Mouse (Mus musculus): ENCODE data around the gene Cfi. TPM values are rescaled to one million over a fixed set of nuclear protein-coding genes. Genes with fewer than 3 reads are reported as not detected.

The Cfi gene
- polyA plus RNA-seq, 1 experiment from 2014 or later, result 0.33 TPM

DNA sequence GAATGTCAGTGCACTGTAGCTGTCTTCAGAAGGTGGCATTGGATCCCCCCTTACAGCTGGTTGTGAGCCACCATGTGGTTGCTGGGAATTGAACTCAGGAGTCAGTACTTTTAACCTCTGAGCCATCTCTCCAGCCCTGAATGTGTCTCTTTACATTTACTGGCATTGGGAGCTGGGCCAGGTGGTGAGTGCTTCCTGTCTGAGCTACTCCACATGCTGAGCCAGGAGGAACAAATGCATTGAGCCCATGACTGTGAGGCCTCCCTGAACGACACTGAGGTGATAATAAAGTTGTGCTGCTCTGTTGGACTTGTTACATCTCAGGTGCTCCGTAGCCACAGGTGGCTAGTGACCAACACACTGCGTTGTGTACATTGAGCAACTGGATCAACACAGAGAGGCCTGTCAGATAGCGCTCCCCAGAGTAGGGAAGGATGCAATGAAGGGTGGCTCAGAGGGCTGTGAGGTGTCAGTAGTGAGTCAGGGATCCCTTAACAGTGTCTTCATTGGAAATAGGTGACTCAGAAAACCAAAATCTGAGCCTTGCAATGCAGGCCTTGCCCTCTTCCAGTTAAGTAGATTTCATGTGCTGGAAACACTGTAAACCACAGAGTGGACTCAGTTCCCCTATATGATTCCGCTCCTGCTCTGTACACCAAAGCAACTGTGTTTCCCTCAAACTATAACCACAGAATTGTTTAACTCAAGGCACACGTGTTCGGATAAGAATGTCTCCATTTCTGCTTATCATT lies 68.9 kb downstream of the Cfi start:
- peaks cover 34% of the 10 kb centered on the region for H3K36me3 ChIP-seq
- H3K27ac ChIP-seq, result no peak overlapping the region
- no peak overlapping the region for H3K4me3 ChIP-seq
- H3K27me3 ChIP-seq (ENCODE audit: insufficient read depth, poor library complexity, severe bottlenecking), result no peaks in the 10 kb centered on the region
- peaks cover 22% of the 10 kb centered on the region for H3K4me1 ChIP-seq (replicated peaks)
- no peak for DNase-seq (ENCODE audit: low spot score)
- no peaks in the 10 kb centered on the region for H3K9me3 ChIP-seq
- WGBS, result 90% methylated on average over 7 of the region's 7 CpGs

DNA sequence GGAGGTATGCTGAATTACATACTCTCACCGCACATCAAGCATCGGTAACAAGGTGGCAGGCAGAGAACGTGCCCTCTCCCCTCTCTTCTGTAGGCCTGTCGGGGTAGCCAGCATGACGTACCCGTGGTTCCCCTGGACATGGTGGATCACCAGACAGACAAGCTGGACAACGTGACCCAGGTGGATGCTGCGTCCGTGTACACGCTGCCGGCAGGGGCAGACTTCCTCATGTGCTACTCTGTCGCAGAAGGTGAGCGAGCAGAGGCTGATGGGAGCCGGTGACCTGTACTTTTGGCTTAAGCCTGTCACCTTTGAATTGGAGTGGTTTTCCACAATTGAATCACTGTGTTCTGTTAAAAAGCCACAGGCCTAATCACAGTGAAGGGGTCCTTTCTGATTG lies 76.3 kb downstream of the Cfi start:
- peaks cover 71% of the 10 kb centered on the region for H3K36me3 ChIP-seq

DNA sequence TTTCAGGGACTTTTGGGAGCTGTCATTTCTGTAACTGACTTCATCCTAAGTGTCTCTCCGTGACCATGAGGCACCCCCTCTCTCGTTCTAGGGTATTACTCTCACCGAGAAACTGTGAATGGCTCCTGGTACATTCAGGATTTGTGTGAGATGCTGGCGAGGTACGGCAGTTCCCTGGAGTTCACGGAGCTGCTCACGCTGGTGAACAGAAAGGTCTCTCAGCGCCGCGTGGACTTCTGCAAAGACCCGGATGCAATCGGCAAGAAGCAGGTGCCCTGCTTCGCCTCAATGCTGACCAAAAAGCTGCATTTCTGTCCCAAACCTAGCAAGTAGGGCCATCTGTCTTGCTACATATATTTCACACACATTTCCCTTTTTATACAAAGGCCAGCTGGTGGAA lies 77.6 kb downstream of the Cfi start:
- H3K36me3 ChIP-seq, result peaks cover 64% of the 10 kb centered on the region
- H3K9me3 ChIP-seq, result no peaks in the 10 kb centered on the region
- no peak for DNase-seq (ENCODE audit: low spot score)
- no peaks in the 10 kb centered on the region; the same call in 1 of the 2 replicates for H3K4me1 ChIP-seq (replicated peaks)
- 93% methylated on average over 13 of the region's 13 CpGs for WGBS
- H3K4me3 ChIP-seq, result no peak overlapping the region
- H3K27me3 ChIP-seq (ENCODE audit: insufficient read depth, poor library complexity, severe bottlenecking), result no peaks in the 10 kb centered on the region
- no peak overlapping the region for H3K27ac ChIP-seq

More for the DNA sequence above, 76.3 kb downstream of the Cfi start:
- DNase-seq (ENCODE audit: low spot score), result no peak
- whole genome bisulfite sequencing, result 93% methylated on average over 14 of the region's 14 CpGs
- Histone ChIP-seq H3K27me3 (ENCODE audit: insufficient read depth, poor library complexity, severe bottlenecking) (no peaks in the 10 kb centered on the region), H3K27ac (no peak overlapping the region), H3K9me3 (no peaks in the 10 kb centered on the region), H3K4me1 (replicated peaks) (no peaks in the 10 kb centered on the region), H3K4me3 (no peak overlapping the region)

DNA sequence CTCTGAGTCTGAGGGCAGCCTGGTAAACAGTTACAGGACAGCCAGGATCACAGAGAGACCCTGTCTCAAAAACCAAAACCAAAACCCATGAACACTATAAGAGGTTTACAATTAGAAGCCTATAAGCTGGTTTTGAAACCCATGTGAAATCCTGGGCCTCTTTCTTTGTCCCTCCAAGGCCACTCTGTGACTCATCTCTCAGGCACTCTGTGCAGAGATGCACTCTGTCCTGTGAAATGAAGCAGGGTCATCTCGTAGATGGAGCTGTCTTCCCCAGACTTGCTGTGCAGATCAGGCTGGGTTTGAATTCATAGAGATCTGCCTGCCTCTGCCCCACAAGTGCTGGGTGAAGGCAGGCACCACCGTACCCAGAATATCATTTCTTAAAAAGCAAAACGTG lies 81.7 kb downstream of the Cfi start:
- H3K4me3 ChIP-seq, result no peak overlapping the region
- no peaks in the 10 kb centered on the region for H3K27me3 ChIP-seq (ENCODE audit: insufficient read depth, poor library complexity, severe bottlenecking)
- no peak overlapping the region for H3K27ac ChIP-seq
- H3K9me3 ChIP-seq, result no peaks in the 10 kb centered on the region
- DNase-seq (ENCODE audit: low spot score), result no peak
- WGBS, result 89% methylated on average over 3 of the region's 3 CpGs
- peaks cover 25% of the 10 kb centered on the region for H3K36me3 ChIP-seq
- no peaks in the 10 kb centered on the region; the same call in 1 of the 2 replicates for H3K4me1 ChIP-seq (replicated peaks)

DNA sequence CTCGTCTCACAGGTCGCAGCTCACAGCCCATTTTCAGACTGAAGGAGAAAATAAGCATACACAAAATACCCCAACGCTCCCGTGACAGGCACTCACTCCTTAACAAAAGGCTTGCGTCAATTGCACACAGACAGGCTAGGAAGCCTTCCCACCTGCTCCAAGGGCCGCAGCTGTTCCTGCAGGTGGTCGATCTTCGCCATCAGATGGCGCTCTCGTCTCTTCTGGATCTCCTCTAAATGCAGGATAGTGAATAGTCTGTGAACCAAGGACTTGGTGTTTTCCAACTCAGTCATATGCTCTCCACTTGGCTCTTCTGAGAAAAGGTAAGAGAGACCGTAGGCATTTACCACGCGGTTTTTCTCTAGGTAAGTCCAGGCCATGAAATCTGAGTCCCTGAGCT lies 82.8 kb downstream of the Cfi start:
- DNase-seq (ENCODE audit: low spot score), result peak; percentile 64
- peaks cover 15% of the 10 kb centered on the region for H3K36me3 ChIP-seq
- no peak overlapping the region for H3K4me3 ChIP-seq
- no peaks in the 10 kb centered on the region for H3K9me3 ChIP-seq
- H3K27me3 ChIP-seq (ENCODE audit: insufficient read depth, poor library complexity, severe bottlenecking), result no peaks in the 10 kb centered on the region
- H3K27ac ChIP-seq, result no peak overlapping the region
- WGBS, result 16% methylated on average over 13 of the region's 13 CpGs
- H3K4me1 ChIP-seq (replicated peaks), result no peaks in the 10 kb centered on the region; the same call in 1 of the 2 replicates

DNA sequence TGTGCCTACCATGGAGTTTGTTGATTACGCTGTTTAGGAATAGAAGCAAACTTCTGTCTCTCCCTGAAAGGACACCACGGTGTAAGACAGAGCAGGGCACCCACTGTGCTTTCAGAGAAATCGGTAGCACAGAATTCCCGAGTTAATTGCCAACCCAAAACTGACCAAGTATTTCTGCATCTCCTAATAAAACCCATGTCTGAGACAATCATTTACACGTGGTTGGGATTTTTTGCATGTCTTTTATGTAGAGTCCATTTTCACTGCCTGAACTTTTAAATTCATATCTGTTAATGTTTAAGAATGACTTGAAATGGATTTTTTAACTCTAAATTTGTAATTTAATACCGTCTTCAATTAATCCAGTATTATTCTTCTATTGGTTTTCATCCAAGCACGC lies 87.9 kb downstream of the Cfi start:
- H3K9me3 ChIP-seq, result no peaks in the 10 kb centered on the region
- H3K36me3 ChIP-seq, result no peaks in the 10 kb centered on the region
- H3K27me3 ChIP-seq (ENCODE audit: insufficient read depth, poor library complexity, severe bottlenecking), result no peaks in the 10 kb centered on the region
- no peak for DNase-seq (ENCODE audit: low spot score)
- no peaks in the 10 kb centered on the region for H3K4me1 ChIP-seq (replicated peaks)
- WGBS, result 90% methylated on average over 7 of the region's 7 CpGs
- H3K4me3 ChIP-seq, result no peak overlapping the region
- no peak overlapping the region for H3K27ac ChIP-seq

Other genes starting within 250 kb of the Cfi start
- 1.3 and 2.4 TPM in 2 replicates for gene Egf, start 80.6 kb upstream of the Cfi start, polyA plus RNA-seq (2016; fragmentation: Nextera tagmentation; extraction: Ambion mirVana)
- not detected in 2 replicates for gene Lrit3, start 31.9 kb upstream of the Cfi start, polyA plus RNA-seq (2016; fragmentation: Nextera tagmentation; extraction: Ambion mirVana)
- gene Rrh, start 13.3 kb upstream of the Cfi start, polyA plus RNA-seq (2016; fragmentation: Nextera tagmentation; extraction: Ambion mirVana), result 0.09 and 0.14 TPM in 2 replicates
- 97.3 and 98.8 TPM in 2 replicates for gene Gar1, start 4.5 kb upstream of the Cfi start, polyA plus RNA-seq (2016; fragmentation: Nextera tagmentation; extraction: Ambion mirVana)
- 27.6 and 28.1 TPM in 2 replicates for gene Pla2g12a, start 42.7 kb downstream of the Cfi start, polyA plus RNA-seq (2016; fragmentation: Nextera tagmentation; extraction: Ambion mirVana)
- 74.5 and 77.1 TPM in 2 replicates for gene Casp6, start 65.5 kb downstream of the Cfi start, polyA plus RNA-seq (2016; fragmentation: Nextera tagmentation; extraction: Ambion mirVana)
- gene Mcub, start 134.3 kb downstream of the Cfi start, polyA plus RNA-seq (2016; fragmentation: Nextera tagmentation; extraction: Ambion mirVana), result 1.8 and 2.0 TPM in 2 replicates
- gene Sec24b, start 225.7 kb downstream of the Cfi start, polyA plus RNA-seq (2016; fragmentation: Nextera tagmentation; extraction: Ambion mirVana), result 34.7 and 38.3 TPM in 2 replicates

Measured in hindbrain, embryonic 10.5 days (tissue).